19 mouse cellular contexts compared by ENCODE assay signal in genomic region chr17:29473466-29473865, GRCm38 (mm10).
"Had no signal": no experiment of that assay in that cellular context is flagged by ENCODE, and none has a peak within 500 bp of the region (broad histone marks: within the 10 kb centered on the region; RNA-seq: fewer than 3 reads in every experiment).

No protein-coding gene starts in this region.

- H3K9ac ChIP-seq: lung, embryonic 14.5 days; midbrain, embryonic 12.5 days; neural tube, embryonic 13.5 days; neural tube, embryonic 15.5 days; stomach, embryonic 15.5 days had no signal

- H3K4me1 ChIP-seq: neural tube, embryonic 15.5 days had no signal

- H3K4me3 ChIP-seq: midbrain, embryonic 10.5 days; midbrain, embryonic 12.5 days; myocyte; neural tube, embryonic 13.5 days; neural tube, embryonic 15.5 days; stomach, embryonic 15.5 days had no signal

- H3K36me3 ChIP-seq: midbrain, embryonic 10.5 days; midbrain, embryonic 12.5 days; neural tube, embryonic 13.5 days; neural tube, embryonic 15.5 days; stomach, embryonic 15.5 days had no signal

- H3K9me3 ChIP-seq: midbrain, embryonic 10.5 days; midbrain, embryonic 12.5 days; neural tube, embryonic 15.5 days; stomach, embryonic 15.5 days had no signal

- H3K27ac ChIP-seq: midbrain, embryonic 10.5 days; midbrain, embryonic 12.5 days; neural tube, embryonic 13.5 days; neural tube, embryonic 15.5 days; stomach, embryonic 15.5 days; stomach, postnatal 0 days had no signal

- DNase-seq: lung, embryonic 14.5 days; lung, postnatal 10 days; lung, postnatal 4 days; midbrain, embryonic 14.5 days; retina, postnatal 1 day; right cerebral cortex, adult 18-20 months; right cerebral cortex, postnatal 25 days; right cerebral cortex, postnatal 4 days; spleen, adult 18-20 months; thymus, adult 2 months; thymus, postnatal 25 days; thymus, postnatal 4 days had no signal

- H3K27me3 ChIP-seq: midbrain, embryonic 12.5 days; neural tube, embryonic 13.5 days; neural tube, embryonic 15.5 days; stomach, embryonic 15.5 days had no signal
